ENCODE assay signal across 8 mouse cellular contexts in the genomic region with DNA sequence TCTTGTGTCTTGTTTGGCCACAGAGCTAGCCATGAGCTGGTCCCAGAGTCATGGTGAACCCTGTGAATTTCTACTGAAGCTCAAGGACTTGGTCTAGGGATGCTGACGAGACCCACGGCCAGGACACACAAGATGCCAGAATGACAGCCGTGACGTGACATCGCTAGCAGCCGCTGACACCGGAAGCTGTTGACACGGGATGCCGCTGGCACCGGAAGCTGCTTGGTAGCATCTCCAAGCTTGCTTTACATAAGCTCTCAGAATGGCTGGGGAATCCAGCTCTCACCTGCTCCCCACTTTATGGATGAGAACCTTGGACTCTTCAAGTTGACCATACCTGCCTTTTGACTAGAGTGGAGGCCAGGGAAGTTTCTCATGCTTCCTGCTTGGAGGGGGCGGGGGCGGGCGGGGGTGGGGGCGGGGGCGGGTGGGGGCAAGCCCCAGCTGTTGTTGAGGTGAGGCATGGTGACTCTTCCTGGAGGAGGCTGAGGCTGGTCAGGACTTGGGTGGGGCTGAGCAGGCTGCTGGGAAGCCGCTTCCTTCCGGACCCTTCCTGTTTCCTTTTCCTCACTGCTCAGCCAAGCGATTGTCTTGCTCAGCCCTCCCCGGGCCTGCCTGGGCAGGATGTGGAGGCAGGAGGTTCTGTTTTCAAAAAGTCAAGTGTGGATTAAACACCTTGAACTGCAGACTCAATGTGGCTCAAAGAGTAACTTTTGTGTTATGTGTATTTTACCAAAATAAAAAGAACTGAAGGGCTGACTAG. TPM values are rescaled to one million over a fixed set of nuclear protein-coding genes. Genes with fewer than 3 reads are reported as not detected.
DNase-seq lines count a peak whose midpoint lies in the region; ATAC-seq and TF ChIP-seq lines count a peak whose summit lies in the region.

No protein-coding gene starts in this region.

- no peak for DNase-seq in hindbrain, embryonic 10.5 days (ENCODE audit: low spot score)
- DNase-seq in hindbrain, embryonic 14.5 days (ENCODE audit: low spot score), result no peak
- peak; percentile 64 to 89 for DNase-seq in heart, adult 18-20 months
- DNase-seq in kidney, adult 11 months, result peak; percentile 66
- DNase-seq in lung, adult 2 months, result peak; percentile 32
- peak; percentile 74 for DNase-seq in thymus, postnatal 14 days
- no peak for DNase-seq in cerebellum, adult 11-12 months
- no peak for DNase-seq in ovary, postnatal 14 days (ENCODE audit: low spot score)

- no peak for ATAC-seq in hindbrain, embryonic 14.5 days (ENCODE audit: low FRiP score)

- no peak overlapping the region for H3K4me2 ChIP-seq in hindbrain, embryonic 14.5 days (replicated peaks)

- no peak for TF ChIP-seq CTCF in lung, adult 2 months (IDR thresholded peaks at IDR 0.05; ENCODE audit: insufficient read depth, low read length)

- no peak overlapping the region for H3K9ac ChIP-seq in hindbrain, embryonic 14.5 days

- peak overlapping the region; percentile 86 for H3K27ac ChIP-seq in hindbrain, embryonic 10.5 days
- no peak overlapping the region for H3K27ac ChIP-seq in hindbrain, embryonic 14.5 days

- no peaks in the 10 kb centered on the region for H3K36me3 ChIP-seq in hindbrain, embryonic 10.5 days
- H3K36me3 ChIP-seq in hindbrain, embryonic 14.5 days (replicated peaks; ENCODE audit: control insufficient read depth, insufficient read depth), result no peaks in the 10 kb centered on the region

- no peak overlapping the region; the same call in 1 of the 2 replicates for H3K4me3 ChIP-seq in hindbrain, embryonic 10.5 days
- H3K4me3 ChIP-seq in hindbrain, embryonic 14.5 days (replicated peaks; ENCODE audit: low read length), result no peak overlapping the region
- H3K4me3 ChIP-seq in lung, adult 2 months (replicated peaks; ENCODE audit: extremely low read depth, low read depth, low read length), result peak overlapping the region; percentile 3

- H3K9me3 ChIP-seq in hindbrain, embryonic 10.5 days, result 0 out of 2 replicates have a peak, but pooled peaks cover 3% of the 10 kb centered on the region
- no peaks in the 10 kb centered on the region for H3K9me3 ChIP-seq in hindbrain, embryonic 14.5 days (ENCODE audit: control insufficient read depth, low read length)

- H3K4me1 ChIP-seq in hindbrain, embryonic 10.5 days (replicated peaks), result peaks cover 54% of the 10 kb centered on the region
- peaks cover 23% of the 10 kb centered on the region for H3K4me1 ChIP-seq in hindbrain, embryonic 14.5 days (replicated peaks; ENCODE audit: control insufficient read depth, insufficient read depth, low read length)
- H3K4me1 ChIP-seq in lung, adult 2 months (ENCODE audit: control insufficient read depth, insufficient read depth, low read length), result peaks cover 16% of the 10 kb centered on the region

- 82% methylated on average over 19 of the region's 19 CpGs for WGBS in hindbrain, embryonic 10.5 days
- 81% methylated on average over 19 of the region's 19 CpGs for WGBS in hindbrain, embryonic 14.5 days
- 39% methylated on average over 19 of the region's 19 CpGs for WGBS in lung, adult 2 months

- TF ChIP-seq POLR2A in lung, adult 2 months (IDR thresholded peaks at IDR 0.05; ENCODE audit: borderline replicate concordance, extremely low read depth, low read depth, low read length), result peak; percentile 14; the same call in 1 of the 2 replicates

- H3K27me3 ChIP-seq in hindbrain, embryonic 10.5 days (ENCODE audit: insufficient read depth, poor library complexity, severe bottlenecking), result peaks cover 8% of the 10 kb centered on the region; the same call in 1 of the 2 replicates
- H3K27me3 ChIP-seq in hindbrain, embryonic 14.5 days (ENCODE audit: control insufficient read depth, insufficient read depth, low read length), result no peaks in the 10 kb centered on the region

RNA-seq across cellular contexts. Expression of a gene that starts 47.2 kb away (rescaled TPM):
- polyA plus RNA-seq in hindbrain, embryonic 10.5 days (2016; fragmentation: Nextera tagmentation; extraction: Ambion mirVana), result 0.33 and 0.47 TPM in 2 replicates
- 1.6 TPM in 1 of 2 replicates, not detected in the other for polyA plus RNA-seq in hindbrain, embryonic 14.5 days (2014; fragmentation: Nextera tagmentation; extraction: Ambion mirVana)
- total RNA-seq in heart, adult 18-20 months (2021), result 1 to 10 TPM in 1 of 2 experiments, under 1 TPM in 1; 0.57 to 1.2 TPM
- polyA plus RNA-seq in lung, adult 2 months (2012; rRNA removed), result 0.69 and 1.6 TPM in 2 replicates

Comparison
In these comparisons a context has a peak if more than half of its experiments do, and no peak if none do; other contexts are left out.
1. DNase-seq: peak in heart, adult 18-20 months (2 of 2), kidney, adult 11 months (single experiment), lung, adult 2 months (single experiment) and thymus, postnatal 14 days (single experiment); none in hindbrain, embryonic 10.5 days (single experiment), hindbrain, embryonic 14.5 days (single experiment), cerebellum, adult 11-12 months (single experiment) and ovary, postnatal 14 days (single experiment).